Mouse (Mus musculus) hematopoietic stem cell, adult 5-6 weeks (primary cell): Measurements from ENCODE around the gene 2310022A10Rik. TPM values are rescaled to one million over a fixed set of nuclear protein-coding genes. Genes with fewer than 3 reads are reported as not detected.

Experiments used
- ATAC-seq, 2 experiments: fragments of 125-278 bp in 1 of 2; replicated peaks in 1 of 2; 2 replicates each; pipeline ENCODE4 v1.8.0; 2016 to 2017; ENCODE audit warnings: inconsistent platforms in 2 of 2, mild to moderate bottlenecking in 2 of 2, moderate number of reproducible peaks in 2 of 2, low read depth in 1 of 2, moderate TSS enrichment in 1 of 2; ENCODE audit not compliant: low FRiP score in 2 of 2, poor library complexity in 2 of 2, severe bottlenecking in 2 of 2, insufficient read depth in 1 of 2, low TSS enrichment in 1 of 2
- total RNA-seq: library from RNA; stranded (forward); fragments of 172-1452, 232-1000 nt; gene quantifications from 2 replicates; pipeline ENCODE4 v1.2.3, GENCODE M21; 2017

Gene 2310022A10Rik
- total RNA-seq, 1 experiment from 2014 or later: 4.8 TPM

GRCm38 (mm10) chr7:27602161-27602560 is 49.1 kb downstream of the 2310022A10Rik start:
- no peak for ATAC-seq

GRCm38 (mm10) chr7:27602835-27603234 is 49.8 kb downstream of the 2310022A10Rik start:
- ATAC-seq: peak; percentile 39 to 41; a peak in 3 of 4 replicates

- no peak for ATAC-seq
Observed at GRCm38 (mm10) chr7:27604661-27605348, 51.8 kb downstream of the 2310022A10Rik start.

- 0 out of 4 replicates have a peak, but pooled peaks of 1 of the 2 experiments have one; percentile 11 for ATAC-seq
Observed at GRCm38 (mm10) chr7:27605499-27606285, 52.7 kb downstream of the 2310022A10Rik start.

GRCm38 (mm10) chr7:27606481-27607254 is 53.6 kb downstream of the 2310022A10Rik start:
- ATAC-seq: no peak

- ATAC-seq: peak in 1 of 2 experiments; percentile 8; a peak in 2 of 4 replicates
Observed at GRCm38 (mm10) chr7:27607580-27607979, 54.5 kb downstream of the 2310022A10Rik start.

GRCm38 (mm10) chr7:27608130-27608529 is 55.1 kb downstream of the 2310022A10Rik start:
- ATAC-seq: no peak; a peak in 1 of 4 replicates

GRCm38 (mm10) chr7:27609285-27609684 is 56.3 kb downstream of the 2310022A10Rik start:
- peak in 1 of 2 experiments; percentile 4; a peak in 1 of 4 replicates for ATAC-seq

GRCm38 (mm10) chr7:27609688-27610087 is 56.7 kb downstream of the 2310022A10Rik start:
- peak; percentile 73 for ATAC-seq

- no peak for ATAC-seq
Observed at GRCm38 (mm10) chr7:27610370-27610769, 57.3 kb downstream of the 2310022A10Rik start.

GRCm38 (mm10) chr7:27610871-27611270 is 57.8 kb downstream of the 2310022A10Rik start:
- ATAC-seq: no peak

GRCm38 (mm10) chr7:27612940-27613339 is 59.9 kb downstream of the 2310022A10Rik start:
- no peak for ATAC-seq

GRCm38 (mm10) chr7:27613751-27614499 is 60.9 kb downstream of the 2310022A10Rik start:
- no peak for ATAC-seq

GRCm38 (mm10) chr7:27621028-27621427 is 68.0 kb downstream of the 2310022A10Rik start:
- ATAC-seq: no peak

- ATAC-seq: no peak
Observed at GRCm38 (mm10) chr7:27622234-27622633, 69.2 kb downstream of the 2310022A10Rik start.

GRCm38 (mm10) chr7:27624967-27625366 is 71.9 kb downstream of the 2310022A10Rik start:
- no peak for ATAC-seq

GRCm38 (mm10) chr7:27627707-27628106 is 74.7 kb downstream of the 2310022A10Rik start:
- no peak for ATAC-seq
